Mouse (Mus musculus) limb, embryonic 12.5 days (tissue): ENCODE measurements at regions not wholly inside any gene's neighbourhood (a gene's known extent, or its start where the extent isn't known, plus 50 kb on each side); places are given as distances from the start of the nearest gene placed in this dataset.

Experiments
- ATAC-seq: fragments of 200-750 bp; cut with Nextera tagmentation; 2 replicates; pipeline ENCODE4 v1.8.0; 2017; ENCODE audit warnings: low read depth, moderate TSS enrichment; ENCODE audit not compliant: insufficient number of reproducible peaks, insufficient read depth, low FRiP score, low TSS enrichment
- H3K27ac ChIP-seq: fragments of 300-500 bp; sonication (generic); 2 replicates; pipeline ENCODE4 v1.5.1; 2016; ENCODE audit warnings: mild to moderate bottlenecking, moderate library complexity
- H3K27me3 ChIP-seq: fragments of 300-500 bp; sonication (generic); 2 replicates; pipeline ENCODE4 v1.6.1; 2016; ENCODE audit warnings: mild to moderate bottlenecking, moderate library complexity
- H3K36me3 ChIP-seq: fragments of 300-500 bp; sonication (generic); 2 replicates; pipeline ENCODE4 v1.6.1; 2016; ENCODE audit warnings: mild to moderate bottlenecking, moderate library complexity
- H3K4me1 ChIP-seq: fragments of 300-500 bp; sonication (generic); replicated peaks from 2 replicates; pipeline ENCODE4 v1.6.1; 2016
- H3K4me2 ChIP-seq: fragments of 300-500 bp; sonication (generic); 2 replicates; pipeline ENCODE4 v1.6.1; 2016; ENCODE audit warnings: mild to moderate bottlenecking, moderate library complexity
- H3K4me3 ChIP-seq: fragments of 300-500 bp; sonication (generic); replicated peaks from 2 replicates; pipeline ENCODE4 v1.5.1; 2016; ENCODE audit warnings: mild to moderate bottlenecking
- H3K9ac ChIP-seq: fragments of 300-500 bp; sonication (generic); replicated peaks from 2 replicates; pipeline ENCODE4 v1.6.1; 2016; ENCODE audit warnings: mild to moderate bottlenecking, moderate library complexity
- H3K9me3 ChIP-seq: fragments of 300-500 bp; sonication (generic); 2 replicates; pipeline ENCODE4 v1.6.1; 2016; ENCODE audit warnings: mild to moderate bottlenecking, moderate library complexity
- WGBS: fragments of 180-500 bp; shearing (Covaris S2); methylation state at CpG from one replicate; pipeline ENCODE4 v1.1.7; 2016; 5-methylcytosine and 5-hydroxymethylcytosine counted together

DNA sequence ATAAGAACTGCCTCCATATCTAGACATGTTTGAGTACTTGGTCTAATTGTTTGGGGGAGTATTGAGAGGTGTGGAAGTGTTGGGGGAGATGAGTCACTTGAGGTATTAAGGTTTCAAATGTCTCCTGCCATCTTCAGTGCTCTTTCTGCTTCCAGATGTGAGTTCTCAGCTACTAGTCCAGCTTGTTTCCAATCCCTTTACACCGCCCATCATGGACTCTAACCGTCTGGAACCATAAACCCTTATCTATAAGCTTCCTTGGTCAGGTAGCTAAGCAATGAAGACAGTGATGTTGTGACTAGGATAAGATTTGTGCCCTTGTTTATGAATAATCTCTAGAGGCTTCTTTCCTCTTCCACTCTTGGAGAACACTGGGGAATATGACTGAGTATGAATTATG is 183.7 kb downstream of the Galc start:
- no peaks in the 10 kb centered on the region for H3K36me3 ChIP-seq
- no peaks in the 10 kb centered on the region for H3K9me3 ChIP-seq
- H3K27me3 ChIP-seq = no peaks in the 10 kb centered on the region
- no peak overlapping the region for H3K27ac ChIP-seq
- no peak for ATAC-seq
- no peak overlapping the region for H3K4me3 ChIP-seq
- no peaks in the 10 kb centered on the region for H3K4me1 ChIP-seq
- H3K4me2 ChIP-seq = no peak overlapping the region
- no peak overlapping the region for H3K9ac ChIP-seq
- 93% methylated on average over 2 of the region's 2 CpGs for WGBS

DNA sequence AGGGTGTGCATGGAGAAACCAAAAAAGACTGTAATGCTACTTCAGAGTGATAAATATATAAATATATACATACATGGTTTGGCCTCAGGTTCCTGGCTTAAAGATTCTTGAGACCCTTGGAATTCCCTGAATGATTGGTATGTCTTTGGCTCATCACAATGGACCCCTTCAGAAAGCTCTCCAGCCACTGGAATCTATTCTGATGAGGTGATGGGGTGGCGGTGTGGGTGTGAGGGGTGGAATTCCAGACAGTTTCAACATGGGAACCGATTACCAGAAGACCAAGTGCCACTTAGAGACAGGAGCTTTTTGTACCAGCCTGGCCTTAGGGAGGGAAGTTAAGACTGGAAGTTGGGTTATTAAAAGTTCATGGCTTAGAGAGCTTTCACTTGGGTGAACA is 190.1 kb downstream of the Galc start:
- H3K27me3 ChIP-seq = no peaks in the 10 kb centered on the region

DNA sequence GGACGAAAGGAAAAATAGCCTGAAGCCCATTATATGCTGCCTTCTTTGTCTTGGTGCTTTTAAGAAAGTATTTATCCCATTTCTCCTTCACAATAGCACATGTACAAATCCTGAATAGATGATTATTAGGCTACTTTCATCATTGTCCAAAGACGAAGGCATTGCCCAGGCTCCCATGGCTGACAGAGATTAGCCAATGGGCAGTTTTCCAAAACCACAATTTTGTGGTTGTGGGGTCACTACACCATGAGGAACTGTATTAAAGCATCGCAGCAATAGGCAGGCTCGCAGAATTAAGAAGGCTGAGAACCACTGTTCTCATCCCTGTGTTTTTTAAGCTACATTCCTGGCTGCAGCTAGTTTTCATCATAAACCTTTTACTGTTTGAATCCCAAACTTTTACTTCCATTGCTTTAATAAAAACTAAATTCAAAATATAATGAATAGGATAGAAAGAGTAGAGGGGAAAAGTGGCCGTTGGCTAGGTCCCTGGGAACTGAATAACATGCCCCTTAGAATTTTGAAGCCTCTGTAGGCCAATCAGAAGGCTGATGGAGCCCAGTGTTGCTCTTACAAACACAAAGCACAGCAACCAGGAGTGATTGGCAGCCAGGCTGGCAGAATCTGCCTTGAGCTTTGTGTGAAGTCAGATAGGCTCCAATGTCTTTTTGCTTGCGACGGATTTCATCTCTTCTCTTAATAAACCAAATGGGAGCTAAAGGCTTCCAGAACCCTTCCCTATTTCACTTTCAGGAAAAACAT is 199.7 kb downstream of the Galc start:
- WGBS = 89% methylated on average over 7 of the region's 7 CpGs
- H3K9ac ChIP-seq = no peak overlapping the region
- no peak overlapping the region for H3K27ac ChIP-seq
- no peak overlapping the region for H3K4me2 ChIP-seq
- H3K9me3 ChIP-seq = no peaks in the 10 kb centered on the region
- H3K4me3 ChIP-seq = no peak overlapping the region
- H3K36me3 ChIP-seq = no peaks in the 10 kb centered on the region
- no peak for ATAC-seq
- no peaks in the 10 kb centered on the region for H3K4me1 ChIP-seq
- H3K27me3 ChIP-seq = no peaks in the 10 kb centered on the region

More for the DNA sequence above, 190.1 kb downstream of the Galc start:
- ATAC-seq = no peak
- H3K9me3 ChIP-seq = no peaks in the 10 kb centered on the region
- no peaks in the 10 kb centered on the region for H3K36me3 ChIP-seq
- no peak overlapping the region for H3K4me3 ChIP-seq
- H3K9ac ChIP-seq = no peak overlapping the region
- no peak overlapping the region for H3K4me2 ChIP-seq
- peaks cover 7% of the 10 kb centered on the region for H3K4me1 ChIP-seq
- WGBS = 71% methylated on average over 2 of the region's 2 CpGs
- H3K27ac ChIP-seq = no peak overlapping the region

DNA sequence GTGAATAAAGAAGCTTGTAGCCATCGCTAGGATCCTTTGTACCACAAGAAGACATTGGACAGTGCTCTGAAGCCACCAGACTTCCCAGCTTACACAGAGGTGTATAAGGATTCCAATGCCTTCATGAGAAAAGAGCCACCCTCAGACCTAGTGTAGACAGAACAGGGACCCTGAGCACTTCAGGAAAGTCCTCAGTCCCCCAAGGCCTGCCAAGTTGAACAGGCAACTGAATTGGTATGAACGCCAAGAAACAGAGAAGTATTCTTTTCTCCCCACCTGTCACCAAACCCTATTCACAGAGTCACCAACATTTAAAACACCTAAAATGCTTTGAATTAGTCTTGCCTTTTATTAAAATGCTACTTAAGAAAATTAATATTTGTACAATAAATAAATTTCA is 200.3 kb downstream of the Galc start:
- Histone ChIP-seq H3K4me3 (no peak overlapping the region), H3K9me3 (no peaks in the 10 kb centered on the region), H3K4me2 (no peak overlapping the region), H3K4me1 (no peaks in the 10 kb centered on the region), H3K9ac (no peak overlapping the region), H3K27ac (no peak overlapping the region), H3K27me3 (no peaks in the 10 kb centered on the region), H3K36me3 (no peaks in the 10 kb centered on the region)
- ATAC-seq = no peak
- 85% methylated on average over 2 of the region's 2 CpGs for WGBS

DNA sequence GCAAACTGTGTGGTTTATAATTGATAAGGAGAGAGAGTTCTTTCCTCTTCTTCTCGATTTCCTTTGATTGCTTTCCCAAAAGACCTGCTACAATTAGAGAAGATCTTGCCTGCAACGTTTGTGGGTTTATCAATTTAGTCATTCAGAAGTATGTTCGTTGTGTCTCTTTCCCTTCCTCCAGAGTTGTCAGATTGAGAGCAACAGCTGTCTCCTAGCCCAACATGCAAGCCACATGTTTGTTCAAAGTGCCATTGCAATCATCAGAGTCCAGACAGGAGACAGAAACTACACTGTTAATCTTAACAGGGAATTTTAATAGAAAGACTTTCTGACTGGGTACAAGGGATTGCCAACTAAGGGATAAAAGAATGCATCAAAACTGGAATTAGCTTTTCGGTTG is 208.3 kb downstream of the Galc start:
- no peaks in the 10 kb centered on the region; the same call in 1 of the 2 replicates for H3K4me1 ChIP-seq
- no peak overlapping the region for H3K4me2 ChIP-seq
- no peak overlapping the region for H3K27ac ChIP-seq
- no peak overlapping the region for H3K9ac ChIP-seq
- ATAC-seq = no peak
- no peaks in the 10 kb centered on the region for H3K36me3 ChIP-seq
- H3K27me3 ChIP-seq = no peaks in the 10 kb centered on the region
- 54% methylated on average over 4 of the region's 4 CpGs for WGBS
- no peak overlapping the region for H3K4me3 ChIP-seq
- H3K9me3 ChIP-seq = no peaks in the 10 kb centered on the region

DNA sequence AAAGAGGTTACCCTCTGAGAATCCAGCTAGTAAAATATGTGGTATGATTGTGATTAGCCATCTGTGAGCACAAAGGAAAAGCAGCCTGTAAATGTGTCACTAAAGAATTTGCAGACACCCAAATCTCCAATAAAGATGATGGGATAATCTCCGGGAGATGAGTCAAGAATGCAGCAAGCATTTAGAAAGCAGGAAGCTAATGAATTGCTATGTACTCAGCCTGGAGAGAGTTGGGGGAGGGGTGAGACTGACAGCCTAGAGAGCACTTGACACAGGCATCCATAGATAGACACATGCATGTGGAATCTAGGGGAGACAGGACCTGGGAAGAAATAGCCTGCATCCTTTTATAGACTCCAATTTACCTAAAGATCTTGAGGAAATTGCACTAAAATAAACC is 208.8 kb downstream of the Galc start:
- ATAC-seq = 0 out of 2 replicates have a peak, but pooled peaks have one; percentile 59
- Histone ChIP-seq H3K27me3 (no peaks in the 10 kb centered on the region), H3K4me3 (no peak overlapping the region), H3K4me2 (no peak overlapping the region), H3K9ac (no peak overlapping the region), H3K36me3 (no peaks in the 10 kb centered on the region), H3K4me1 (no peaks in the 10 kb centered on the region; the same call in 1 of the 2 replicates), H3K9me3 (no peaks in the 10 kb centered on the region), H3K27ac (no peak overlapping the region)
- 3% methylated on average over 1 of the region's 1 CpGs for WGBS

DNA sequence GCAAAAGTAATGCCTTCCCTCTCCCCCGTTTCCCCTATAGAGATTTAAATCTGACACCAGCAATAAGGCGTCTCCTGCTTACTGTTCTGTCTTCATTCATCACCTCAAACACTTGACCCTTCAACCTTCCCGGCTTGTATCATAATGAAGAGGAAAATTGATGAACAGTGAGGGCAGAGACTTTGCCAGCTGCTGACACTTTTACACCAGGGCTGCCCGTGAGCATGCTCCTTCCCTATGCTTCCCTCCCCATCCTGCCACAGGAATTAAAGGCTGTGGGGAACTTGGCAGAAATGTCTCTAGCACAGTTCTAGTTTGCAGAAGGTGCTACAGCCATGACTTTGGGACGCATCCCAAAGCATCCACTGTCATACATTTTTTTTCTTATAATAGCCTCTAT is 209.2 kb downstream of the Galc start:
- H3K9ac ChIP-seq = no peak overlapping the region
- 7% methylated on average over 5 of the region's 5 CpGs for WGBS
- no peaks in the 10 kb centered on the region for H3K36me3 ChIP-seq
- no peak overlapping the region for H3K27ac ChIP-seq
- H3K4me2 ChIP-seq = no peak overlapping the region
- H3K4me3 ChIP-seq = no peak overlapping the region
- H3K9me3 ChIP-seq = no peaks in the 10 kb centered on the region
- no peaks in the 10 kb centered on the region; the same call in 1 of the 2 replicates for H3K4me1 ChIP-seq
- no peaks in the 10 kb centered on the region for H3K27me3 ChIP-seq
- no peak for ATAC-seq

DNA sequence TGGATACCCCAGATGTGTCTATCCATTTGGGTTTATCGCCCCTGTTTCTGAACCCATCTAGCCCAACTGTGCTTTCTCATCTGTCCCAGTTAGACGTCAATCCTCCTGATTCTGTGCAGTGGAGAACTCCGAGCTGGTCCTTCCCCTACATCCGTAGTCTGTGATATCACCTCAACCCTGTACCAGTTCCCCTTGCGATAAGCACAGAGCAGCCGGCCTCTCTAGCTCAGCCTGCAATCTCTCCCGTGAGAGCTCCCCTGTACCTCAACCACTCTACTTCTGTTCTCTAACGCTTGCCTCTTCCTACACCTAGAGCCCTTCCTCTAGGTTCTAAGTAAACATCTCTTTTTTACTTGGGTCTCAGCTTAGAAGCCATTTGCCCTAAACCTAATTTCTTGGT is 211.5 kb downstream of the Galc start:
- Histone ChIP-seq H3K4me2 (no peak overlapping the region), H3K27me3 (no peaks in the 10 kb centered on the region), H3K27ac (no peak overlapping the region), H3K4me3 (no peak overlapping the region), H3K9ac (no peak overlapping the region), H3K9me3 (no peaks in the 10 kb centered on the region), H3K4me1 (no peaks in the 10 kb centered on the region; the same call in 1 of the 2 replicates), H3K36me3 (no peaks in the 10 kb centered on the region)
- 85% methylated on average over 8 of the region's 8 CpGs for WGBS
- no peak for ATAC-seq

DNA sequence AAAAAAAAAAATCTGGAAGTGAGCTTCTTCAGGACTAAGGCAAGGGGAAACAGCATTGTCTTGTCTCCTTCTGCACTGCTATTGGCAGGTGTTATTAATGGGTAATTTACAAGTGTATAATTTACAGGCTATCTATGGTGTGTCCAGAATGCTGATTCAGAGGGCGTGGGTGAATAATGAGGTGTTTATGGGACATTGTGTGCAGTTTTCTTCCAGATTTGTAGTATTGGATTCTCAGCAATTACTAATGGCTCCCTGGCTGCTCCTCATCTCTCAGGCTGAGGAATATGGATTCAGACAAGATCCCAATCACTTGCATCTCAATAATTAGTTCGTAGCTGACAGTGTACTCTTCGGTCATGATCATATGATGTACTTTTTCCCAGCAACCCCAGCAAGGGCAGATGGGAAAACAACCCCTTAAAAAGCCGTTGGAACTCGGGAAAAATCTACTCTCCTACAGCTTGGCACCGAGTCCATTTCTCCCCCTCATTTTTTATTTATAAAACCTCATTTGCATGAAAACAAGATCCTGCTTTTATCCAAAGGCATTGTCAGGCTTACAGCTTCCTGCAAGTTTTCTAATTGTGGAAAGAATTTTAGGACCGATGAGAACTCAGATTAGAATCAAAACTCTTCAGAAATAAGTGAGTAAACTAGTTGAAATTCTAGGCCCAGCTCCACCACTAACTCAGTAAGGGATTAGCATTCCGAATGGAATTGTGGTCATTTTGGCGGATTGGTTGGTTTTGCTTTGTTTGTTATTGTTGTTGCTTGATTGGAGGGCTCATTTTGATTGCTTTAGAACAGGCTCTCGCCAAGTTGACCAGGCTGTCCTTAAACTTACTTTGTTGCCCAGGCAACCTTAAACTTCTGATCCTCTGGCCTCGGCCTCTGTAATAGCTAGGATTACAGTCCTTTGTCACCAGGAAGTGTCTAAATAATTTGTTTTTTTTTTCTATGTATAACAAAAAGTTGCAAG is 212.5 kb downstream of the Galc start:
- no peak overlapping the region for H3K27ac ChIP-seq
- no peaks in the 10 kb centered on the region for H3K9me3 ChIP-seq
- no peak overlapping the region for H3K4me3 ChIP-seq
- H3K36me3 ChIP-seq = no peaks in the 10 kb centered on the region
- no peak overlapping the region for H3K9ac ChIP-seq
- no peak for ATAC-seq
- H3K27me3 ChIP-seq = no peaks in the 10 kb centered on the region
- 63% methylated on average over 11 of the region's 11 CpGs for WGBS
- H3K4me1 ChIP-seq = no peaks in the 10 kb centered on the region; the same call in 1 of the 2 replicates
- no peak overlapping the region for H3K4me2 ChIP-seq

DNA sequence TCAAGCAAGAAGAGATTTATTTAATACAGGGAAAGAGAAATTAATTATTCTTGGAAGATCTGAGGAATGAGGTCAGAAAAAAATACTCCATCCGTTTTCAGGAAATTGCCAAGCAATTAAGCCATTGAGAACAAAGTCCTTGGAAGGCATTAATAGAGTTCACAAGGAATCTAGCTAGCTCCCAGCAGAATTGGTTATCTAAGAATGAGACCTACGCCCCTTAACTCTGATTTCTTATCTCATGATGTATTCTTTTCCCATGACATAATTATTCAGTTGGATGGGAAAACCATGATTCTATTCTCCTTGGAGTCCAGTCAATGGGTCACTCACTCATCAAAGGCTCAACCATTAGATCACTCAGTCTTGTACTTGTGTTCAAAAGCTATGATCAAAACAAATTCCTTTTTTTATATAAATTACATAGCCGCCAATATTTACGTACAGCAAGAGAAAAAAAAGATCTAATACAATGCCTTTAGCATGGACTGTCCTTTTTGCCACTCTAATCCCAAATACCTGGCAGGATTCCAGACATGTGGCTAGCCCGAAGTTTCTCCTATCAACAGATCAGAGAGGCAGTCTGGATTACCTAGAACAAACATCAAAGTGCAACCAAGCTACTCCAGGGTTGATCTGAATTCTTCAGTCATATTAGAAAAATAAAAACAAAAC is 213.3 kb downstream of the Galc start:
- WGBS = 77% methylated on average over 5 of the region's 5 CpGs
- H3K9me3 ChIP-seq = no peaks in the 10 kb centered on the region
- ATAC-seq = no peak
- H3K4me1 ChIP-seq = no peaks in the 10 kb centered on the region; the same call in 1 of the 2 replicates
- H3K27me3 ChIP-seq = no peaks in the 10 kb centered on the region
- no peak overlapping the region for H3K4me3 ChIP-seq
- no peaks in the 10 kb centered on the region for H3K36me3 ChIP-seq
- H3K9ac ChIP-seq = no peak overlapping the region
- H3K4me2 ChIP-seq = no peak overlapping the region
- no peak overlapping the region for H3K27ac ChIP-seq

DNA sequence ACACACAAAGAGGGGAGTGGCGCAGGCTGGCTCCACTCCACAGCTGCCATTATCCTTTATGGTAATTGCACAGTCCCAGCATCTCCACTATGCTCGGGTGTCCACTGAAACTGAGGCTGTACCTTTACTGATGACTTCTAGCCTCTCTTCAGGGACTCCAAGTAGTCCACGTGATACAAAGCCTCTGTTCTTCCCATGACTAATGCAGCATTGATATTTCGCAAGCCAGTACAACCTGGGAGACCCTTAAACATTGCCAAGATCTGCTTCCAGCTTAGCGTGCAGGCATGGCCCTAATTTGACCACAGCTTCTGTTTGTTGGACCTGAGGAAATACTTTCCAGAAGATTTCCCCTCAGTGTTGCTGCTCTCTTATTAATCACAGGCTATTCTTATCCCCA is 215.8 kb downstream of the Galc start:
- Histone ChIP-seq H3K9ac (no peak overlapping the region), H3K36me3 (no peaks in the 10 kb centered on the region), H3K27me3 (no peaks in the 10 kb centered on the region), H3K4me1 (no peaks in the 10 kb centered on the region), H3K4me3 (no peak overlapping the region), H3K9me3 (no peaks in the 10 kb centered on the region), H3K4me2 (no peak overlapping the region), H3K27ac (no peak overlapping the region)
- 75% methylated on average over 5 of the region's 5 CpGs for WGBS
- no peak for ATAC-seq
